Mouse (Mus musculus) spleen, embryonic (tissue): ENCODE results near the gene Rimbp3.

ENCODE experiments used
- CTCF ChIA-PET: fragments of 350-600 bp; sonication (Branson Sonifier 250); formaldehyde crosslinking; loops from one replicate; lab custom pipeline; 2022; lab: Charles Lee

Rimbp3 gene

DNA sequence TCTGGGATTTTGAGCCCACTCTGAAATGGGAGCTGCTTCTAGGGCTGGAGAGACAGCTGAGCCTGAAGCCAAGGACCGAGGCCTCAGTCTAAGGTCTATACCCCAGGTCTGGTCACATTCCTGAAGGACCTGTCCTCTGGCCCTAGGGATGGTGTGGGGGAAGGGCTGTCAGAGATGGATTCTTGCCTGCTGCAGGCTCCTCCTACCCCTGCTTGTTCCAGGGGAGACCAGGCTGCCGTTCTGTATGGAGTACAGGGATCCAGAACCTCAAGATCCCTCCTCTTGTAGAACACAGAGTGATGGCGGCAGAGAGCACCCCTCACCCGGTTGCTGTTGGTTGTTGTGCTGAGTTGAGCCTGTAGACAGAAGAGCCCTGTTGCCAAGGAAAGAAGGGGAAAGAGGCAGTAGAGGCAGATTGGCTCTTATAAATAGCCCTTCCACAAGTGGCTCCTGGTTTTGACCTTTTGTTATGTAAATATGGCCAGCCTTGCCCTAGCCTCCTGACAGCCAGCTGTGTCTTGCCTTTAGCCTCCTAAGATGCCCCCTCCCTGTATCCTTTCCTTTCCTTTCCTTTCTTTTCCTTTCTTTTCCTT lies 45.7 kb downstream of the Rimbp3 start:
- CTCF ChIA-PET: interaction anchor here (0.7 kb wide), 1 partner anchor 43 kb away, joined by 3 read pairs; no protein-coding TSS in a partner anchor

DNA sequence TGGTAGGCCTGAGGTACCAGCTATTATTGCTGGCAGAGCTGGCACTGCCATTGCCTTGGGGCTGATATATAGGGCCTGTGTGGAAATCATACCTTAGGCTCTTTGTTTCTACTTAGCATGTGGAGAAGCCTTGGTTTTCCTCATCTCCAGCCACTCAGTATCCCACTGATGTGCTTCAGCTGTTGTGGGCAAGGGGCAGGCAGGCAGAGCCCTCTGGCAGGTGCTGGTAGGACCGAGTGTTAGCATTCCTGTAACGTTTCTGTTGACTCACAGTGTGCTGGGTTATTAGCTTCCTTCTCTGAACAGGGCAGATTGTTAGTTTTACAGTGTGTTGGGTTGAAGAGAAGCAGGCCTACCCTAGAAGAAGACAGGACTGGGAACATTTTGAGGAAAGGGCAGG lies 46.9 kb downstream of the Rimbp3 start:
- CTCF ChIA-PET: no interaction called here

DNA sequence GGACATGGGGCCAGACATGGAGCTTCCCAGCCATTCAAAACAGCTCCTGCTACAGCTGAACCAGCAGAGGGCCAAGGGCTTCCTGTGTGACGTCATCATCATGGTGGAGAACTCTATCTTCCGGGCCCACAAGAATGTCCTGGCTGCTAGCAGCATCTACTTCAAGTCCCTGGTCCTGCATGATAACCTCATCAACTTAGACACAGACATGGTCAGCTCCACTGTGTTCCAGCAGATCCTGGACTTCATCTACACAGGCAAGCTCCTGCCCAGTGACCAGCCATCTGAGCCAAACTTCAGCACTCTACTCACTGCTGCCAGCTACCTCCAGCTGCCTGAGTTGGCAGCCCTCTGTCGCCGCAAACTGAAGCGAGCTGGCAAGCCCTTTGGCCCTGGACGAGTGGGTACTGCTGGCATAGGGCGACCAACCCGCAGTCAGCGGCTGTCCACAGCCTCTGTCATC lies 49.0 kb downstream of the Rimbp3 start:
- CTCF ChIA-PET: no interaction called here

DNA sequence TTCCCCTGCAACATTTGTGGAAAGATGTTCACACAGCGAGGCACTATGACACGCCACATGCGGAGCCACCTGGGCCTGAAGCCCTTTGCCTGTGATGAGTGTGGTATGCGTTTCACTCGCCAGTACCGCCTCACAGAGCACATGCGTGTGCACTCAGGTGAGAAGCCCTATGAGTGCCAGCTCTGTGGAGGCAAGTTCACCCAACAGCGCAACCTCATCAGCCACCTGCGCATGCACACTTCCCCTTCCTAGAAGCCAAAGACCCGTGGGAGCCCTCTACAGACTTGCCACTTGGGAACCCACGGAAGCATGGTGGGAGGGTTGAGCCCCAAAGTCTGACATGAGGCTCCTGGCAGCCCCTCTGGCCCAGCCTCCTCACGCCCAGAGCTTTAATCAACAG lies 50.5 kb downstream of the Rimbp3 start:
- CTCF ChIA-PET: no interaction called here

DNA sequence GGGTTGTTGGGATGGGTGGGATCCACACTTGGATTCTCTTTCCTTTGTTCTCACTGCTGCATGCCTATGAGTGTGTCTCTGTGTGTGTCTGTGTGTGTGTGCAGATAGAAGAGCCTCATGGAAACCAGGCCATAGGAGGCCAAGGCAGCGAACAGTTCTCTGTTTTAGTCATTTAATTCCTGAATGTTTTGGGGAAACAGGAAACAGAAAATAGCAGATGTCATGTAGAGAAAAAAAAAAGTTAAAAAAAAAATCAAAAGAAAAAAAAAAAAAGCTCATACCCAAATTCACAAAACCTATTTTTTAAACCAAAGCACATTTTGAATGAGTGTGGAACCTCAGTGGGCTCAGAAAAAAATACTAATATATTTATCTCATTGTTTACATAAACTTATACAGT lies 52.9 kb downstream of the Rimbp3 start:
- CTCF ChIA-PET: no interaction called here
